Mouse (Mus musculus) cerebellum, adult 2 months (tissue): ENCODE measurements around the gene Atp11c.

Experiments
- CTCF ChIP-seq: fragments of 200-500 bp; IDR thresholded peaks from 2 replicates; pipeline ENCODE4 v1.5.1; 2011; ENCODE audit warnings: low read depth, mild to moderate bottlenecking, control low read depth, low read length, moderate library complexity, borderline replicate concordance; ENCODE audit not compliant: insufficient read depth
- POLR2A ChIP-seq: fragments of 200-500 bp; IDR thresholded peaks from 2 replicates; pipeline ENCODE4 v1.6.1; 2011; ENCODE audit warnings: low read length, control low read depth, borderline replicate concordance; ENCODE audit not compliant: insufficient read depth

- TF ChIP-seq CTCF (no peak), POLR2A (no peak)
These were observed 23.5 kb downstream of the Atp11c start for GRCm38 (mm10) chrX:60569047-60569446.
